ENCODE assay signal across 9 mouse cellular contexts in the genomic region with DNA sequence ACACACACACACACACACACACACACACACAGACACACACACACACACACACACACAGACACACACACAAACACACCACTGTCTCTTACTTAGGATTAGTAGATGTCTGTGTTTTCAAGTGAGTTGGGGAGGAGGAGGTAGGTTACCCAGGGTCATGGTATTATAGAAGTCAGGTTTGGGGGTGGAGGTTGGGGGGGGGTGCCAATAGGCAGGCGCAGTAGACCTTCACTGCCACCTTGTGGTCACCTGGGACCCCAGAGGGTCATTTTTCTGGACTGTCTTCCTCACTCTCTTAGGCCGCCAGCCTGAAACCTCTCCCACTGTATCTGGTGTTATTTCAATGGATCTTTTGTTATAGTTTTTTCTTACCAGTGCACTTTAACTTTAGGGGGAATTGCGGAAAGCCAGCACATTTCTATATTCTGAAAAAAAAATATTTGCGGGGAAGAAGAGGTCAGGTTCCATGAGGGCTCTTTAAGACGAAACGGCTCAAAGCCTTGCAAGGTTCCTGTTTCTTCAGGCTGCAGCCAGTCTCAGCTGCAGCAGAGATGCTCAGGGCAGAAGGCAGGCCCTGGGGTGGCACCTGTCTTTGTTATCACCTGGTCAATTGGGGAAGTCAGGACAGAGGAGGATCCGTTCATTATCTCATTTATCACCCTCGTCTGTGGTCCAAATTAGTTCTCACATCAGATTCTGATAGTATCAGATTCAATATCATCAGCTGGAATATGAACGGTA. TPM values are rescaled to one million over a fixed set of nuclear protein-coding genes. Genes with fewer than 3 reads are reported as not detected.
DNase-seq lines count a peak whose midpoint lies in the region; ATAC-seq lines count a peak whose summit lies in the region.
"Had no signal": no experiment of that assay in that cellular context is flagged by ENCODE, and none has a peak within 500 bp of the region (broad histone marks: within the 10 kb centered on the region; RNA-seq: fewer than 3 reads in every experiment).

No protein-coding gene starts in this region.

- 64% methylated on average over 9 of the region's 9 CpGs for WGBS in limb, embryonic 11.5 days

- no peak overlapping the region for H3K4me3 ChIP-seq in limb, embryonic 11.5 days (ENCODE audit: low read depth, low read length)
- H3K4me3 ChIP-seq: erythroblast, embryonic 14.5 days had no signal

- H3K36me3 ChIP-seq in limb, embryonic 11.5 days (ENCODE audit: control insufficient read depth, insufficient read depth, low read length): no peaks in the 10 kb centered on the region

- no peaks in the 10 kb centered on the region for H3K27me3 ChIP-seq in limb, embryonic 11.5 days (ENCODE audit: control insufficient read depth, insufficient read depth, low read length)

- peak; percentile 17 to 18 for DNase-seq in adrenal gland, postnatal 36 days
- no peak for DNase-seq in adrenal gland, adult 18-20 months (ENCODE audit: low spot score in 2 of 2)
- peak; percentile 52 for DNase-seq in left cerebral cortex, postnatal 4 days
- no peak for DNase-seq in left cerebral cortex, postnatal 36 days (ENCODE audit: low spot score in 2 of 2)
- DNase-seq in limb, embryonic 11.5 days (ENCODE audit: low spot score): peak; percentile 59
- DNase-seq in thymus, postnatal 25 days: peak; percentile 3
- DNase-seq in T-cell, adult 2 months (ENCODE audit: low spot score): no peak

- H3K4me1 ChIP-seq in limb, embryonic 11.5 days (ENCODE audit: control insufficient read depth, insufficient read depth, low read length): peaks cover 5% of the 10 kb centered on the region; the same call in 1 of the 2 replicates

- H3K27ac ChIP-seq in limb, embryonic 11.5 days (replicated peaks; ENCODE audit: low read depth, low read length): no peak overlapping the region

- no peak overlapping the region for H3K4me2 ChIP-seq in limb, embryonic 11.5 days (ENCODE audit: low read depth, severe bottlenecking)

- 0 out of 2 replicates have a peak, but pooled peaks have one; percentile 25 for ATAC-seq in common myeloid progenitor, adult 5-6 weeks (replicated peaks; ENCODE audit: low read depth, poor library complexity, severe bottlenecking)
- ATAC-seq in limb, embryonic 11.5 days (ENCODE audit: insufficient number of reproducible peaks, low FRiP score, low TSS enrichment, low read depth): no peak

- intact Hi-C loops in left cerebral cortex, postnatal 4 days (cut with DNase I): no loop called here
- intact Hi-C loops in left cerebral cortex, postnatal 36 days (cut with DNase I): loop anchor here (2.0 kb wide), 1 partner anchor 121 kb away; no protein-coding TSS in a partner anchor

- no peaks in the 10 kb centered on the region for H3K9me3 ChIP-seq in limb, embryonic 11.5 days (ENCODE audit: control insufficient read depth, low read length)

- no peak overlapping the region for H3K9ac ChIP-seq in limb, embryonic 11.5 days (ENCODE audit: low read length)

RNA-seq across cellular contexts. Expression of gene Pcdh8, which starts 33.3 kb away (rescaled TPM):
- total RNA-seq in adrenal gland, postnatal 36 days (2021): under 1 TPM in 1 of 2 experiments, not detected in 1; 0.07 TPM
- under 1 TPM in 1 of 2 experiments, not detected in 1; 0.43 TPM for total RNA-seq in adrenal gland, adult 18-20 months (2021)
- total RNA-seq in left cerebral cortex, postnatal 4 days (2021): 10 to 100 TPM; 77.9 to 83.4 TPM
- total RNA-seq in left cerebral cortex, postnatal 36 days (2021): 10 to 100 TPM; 57.9 to 58.8 TPM
- not detected in 2 replicates for total RNA-seq in common myeloid progenitor, adult 5-6 weeks (2017)
- polyA plus RNA-seq in limb, embryonic 11.5 days (2014; fragmentation: Nextera tagmentation; extraction: Ambion mirVana): 3.5 and 4.6 TPM in 2 replicates
- polyA plus RNA-seq: erythroblast, embryonic 14.5 days had no signal

Comparison
In these comparisons a context has a peak if more than half of its experiments do, and no peak if none do; other contexts are left out.
1. DNase-seq: peak in adrenal gland, postnatal 36 days (2 of 2), left cerebral cortex, postnatal 4 days (single experiment), limb, embryonic 11.5 days (single experiment) and thymus, postnatal 25 days (single experiment); none in adrenal gland, adult 18-20 months (0 of 2), left cerebral cortex, postnatal 36 days (0 of 2) and T-cell, adult 2 months (single experiment).
2. RNA of gene Pcdh8, which starts 33.3 kb away (total RNA-seq): 77.9 to 83.4 TPM in left cerebral cortex, postnatal 4 days and 57.9 to 58.8 TPM in left cerebral cortex, postnatal 36 days; 0.43 TPM in adrenal gland, adult 18-20 months, 0.07 TPM in adrenal gland, postnatal 36 days and not detected in common myeloid progenitor, adult 5-6 weeks; every median in the first group is over 10 times any median in the second.